Mouse (Mus musculus) heart, embryonic 14.5 days (tissue): ENCODE data around the gene Rps2. TPM values are rescaled to one million over a fixed set of nuclear protein-coding genes. Genes with fewer than 3 reads are reported as not detected.
"Not testable (repeated sequence)": the region's sequence is repeated elsewhere in the genome, so short reads cannot be mapped to it uniquely, and the experiment has no call there.

Experiments used
- ATAC-seq: fragments of 200-750 bp; cut with Nextera tagmentation; 2 replicates; pipeline ENCODE4 v1.8.0; 2017; ENCODE audit warnings: low read depth, moderate TSS enrichment; ENCODE audit not compliant: insufficient number of reproducible peaks, insufficient read depth, low FRiP score
- H3K27ac ChIP-seq, 2 experiments: fragments of 200-500 bp in 1 of 2; fragments of 300-500 bp in 1 of 2; sonication (generic) in 1 of 2; replicated peaks in 1 of 2; 2 replicates each; pipeline ENCODE4 v1.5.1; 2012 to 2014; ENCODE audit warnings: low read depth in 2 of 2, low read length in 2 of 2, control low read depth in 1 of 2, mild to moderate bottlenecking in 1 of 2, mixed read lengths in 1 of 2; ENCODE audit not compliant: control insufficient read depth in 1 of 2, insufficient read depth in 1 of 2
- H3K27me3 ChIP-seq: fragments of 300-500 bp; sonication (generic); 2 replicates; pipeline ENCODE4 v1.6.1; 2014; ENCODE audit warnings: mild to moderate bottlenecking, low read length, control low read depth; ENCODE audit not compliant: control insufficient read depth, insufficient read depth
- H3K36me3 ChIP-seq: fragments of 300-500 bp; sonication (generic); 2 replicates; pipeline ENCODE4 v1.6.1; 2014; ENCODE audit warnings: mild to moderate bottlenecking, control low read depth, low read length, mixed read lengths; ENCODE audit not compliant: control insufficient read depth, insufficient read depth
- H3K4me1 ChIP-seq, 2 experiments: fragments of 200-500 bp in 1 of 2; fragments of 300-500 bp in 1 of 2; sonication (generic) in 1 of 2; 2 replicates each; pipeline ENCODE4 v1.6.1; 2012 to 2014; ENCODE audit warnings: low read length in 2 of 2, control low read depth in 1 of 2, mixed read lengths in 1 of 2; ENCODE audit not compliant: control insufficient read depth in 2 of 2, insufficient read depth in 2 of 2
- H3K4me2 ChIP-seq: fragments of 300-500 bp; sonication (generic); 2 replicates; pipeline ENCODE4 v1.6.1; 2014; ENCODE audit warnings: mild to moderate bottlenecking, low read length
- H3K4me3 ChIP-seq, 2 experiments: fragments of 200-500 bp in 1 of 2; fragments of 300-500 bp in 1 of 2; sonication (generic) in 1 of 2; 2 replicates each; pipeline ENCODE4 v1.5.1; 2012 to 2014; ENCODE audit warnings: low read length in 2 of 2, mild to moderate bottlenecking in 2 of 2, control low read depth in 1 of 2, low read depth in 1 of 2, moderate library complexity in 1 of 2; ENCODE audit not compliant: control insufficient read depth in 1 of 2, insufficient read depth in 1 of 2
- H3K9ac ChIP-seq: fragments of 300-500 bp; sonication (generic); 2 replicates; pipeline ENCODE4 v1.6.1; 2014; ENCODE audit warnings: mild to moderate bottlenecking, low read length
- H3K9me3 ChIP-seq: fragments of 300-500 bp; sonication (generic); 2 replicates; pipeline ENCODE4 v1.6.1; 2016; ENCODE audit warnings: low read length, control low read depth; ENCODE audit not compliant: control insufficient read depth
- WGBS: fragments of 180-500 bp; shearing (Covaris S2); extraction: QIAGEN DNeasy Blood & Tissue Kit; methylation state at CpG from one replicate; pipeline ENCODE4 v1.1.7; 2014; 5-methylcytosine and 5-hydroxymethylcytosine counted together
- polyA plus RNA-seq: library from polyadenylated mRNA; unstranded; fragments of >200 nt; fragmentation: Nextera tagmentation; extraction: Ambion mirVana; gene quantifications from 2 replicates; pipeline ENCODE4 v1.2.1, GENCODE M21; 2014

Gene Rps2
- polyA plus RNA-seq, 1 experiment from 2014 or later, result 1,010 TPM

- WGBS, result under 1% methylated on average over 61 of the region's 61 CpGs
- peak; percentile 98 for ATAC-seq
- Histone ChIP-seq H3K4me2 (peak overlapping the region; percentile 74), H3K36me3 (peaks cover 40% of the 10 kb centered on the region), H3K4me3 (peak overlapping the region; percentile 57 to 79), H3K9me3 (no peaks in the 10 kb centered on the region), H3K9ac (peak overlapping the region; percentile 88), H3K27me3 (no peaks in the 10 kb centered on the region), H3K27ac (peak overlapping the region; percentile 66 to 80), H3K4me1 (peaks cover 6 to 30% of the 10 kb centered on the region in 2 experiments)
Observed at GRCm38 (mm10) chr17:24719494-24720222, 1.7 kb downstream of the Rps2 start.

- Histone ChIP-seq H3K27ac (peak overlapping the region; percentile 66 to 80; a peak in 3 of 4 replicates), H3K4me1 (peaks cover 6 to 30% of the 10 kb centered on the region in 2 experiments), H3K36me3 (peaks cover 40% of the 10 kb centered on the region), H3K9ac (peak overlapping the region; percentile 88), H3K4me2 (peak overlapping the region; percentile 74), H3K4me3 (peak overlapping the region; percentile 57 to 76)
- not testable (repeated sequence) for H3K27me3 ChIP-seq, H3K9me3 ChIP-seq, ATAC-seq
- WGBS, result 3% methylated on average over 10 of the region's 11 CpGs
Observed at GRCm38 (mm10) chr17:24720616-24721015, 2.7 kb downstream of the Rps2 start.

GRCm38 (mm10) chr17:24721383-24721955 is 3.6 kb downstream of the Rps2 start:
- Histone ChIP-seq H3K9ac (peak overlapping the region; percentile 88), H3K36me3 (peaks cover 40% of the 10 kb centered on the region), H3K4me2 (peak overlapping the region; percentile 74), H3K4me3 (peak overlapping the region; percentile 13 to 57), H3K4me1 (peaks cover 6 to 30% of the 10 kb centered on the region in 2 experiments)
- WGBS, result 26% methylated on average over 7 of the region's 7 CpGs
- not testable (repeated sequence) for H3K27me3 ChIP-seq, H3K27ac ChIP-seq, H3K9me3 ChIP-seq, ATAC-seq

- Histone ChIP-seq H3K4me3 (no peak overlapping the region; a peak in 1 of 4 replicates), H3K27ac (no peak overlapping the region), H3K4me2 (peak overlapping the region; percentile 74), H3K36me3 (peaks cover 34% of the 10 kb centered on the region), H3K9ac (0 out of 2 replicates have a peak overlapping the region, but pooled peaks have one; percentile 99), H3K9me3 (no peaks in the 10 kb centered on the region), H3K27me3 (no peaks in the 10 kb centered on the region), H3K4me1 (peaks cover 6 to 30% of the 10 kb centered on the region in 2 experiments)
- ATAC-seq, result no peak
- 36% methylated on average over 13 of the region's 13 CpGs for WGBS
Observed at GRCm38 (mm10) chr17:24722220-24722924, 4.5 kb downstream of the Rps2 start.

- no peak for ATAC-seq
- 2% methylated on average over 12 of the region's 12 CpGs for WGBS
- peaks cover 27% of the 10 kb centered on the region for H3K36me3 ChIP-seq
- peak overlapping the region; percentile 86 to 94 for H3K27ac ChIP-seq
- no peaks in the 10 kb centered on the region for H3K27me3 ChIP-seq
- no peaks in the 10 kb centered on the region for H3K9me3 ChIP-seq
- peak overlapping the region; percentile 74 for H3K4me2 ChIP-seq
- peak overlapping the region; percentile 99 for H3K9ac ChIP-seq
- peak overlapping the region; percentile 86 to 89 for H3K4me3 ChIP-seq
- H3K4me1 ChIP-seq, result peaks cover 6 to 30% of the 10 kb centered on the region in 2 experiments
Observed at GRCm38 (mm10) chr17:24723122-24723880, 5.4 kb downstream of the Rps2 start.

GRCm38 (mm10) chr17:24723881-24724180 is 5.9 kb downstream of the Rps2 start:
- Histone ChIP-seq H3K9me3 (no peaks in the 10 kb centered on the region), H3K4me1 (peaks cover 6 to 26% of the 10 kb centered on the region in 2 experiments), H3K4me2 (peak overlapping the region; percentile 74), H3K9ac (peak overlapping the region; percentile 99), H3K4me3 (peak overlapping the region; percentile 86 to 89), H3K36me3 (peaks cover 22% of the 10 kb centered on the region), H3K27ac (peak overlapping the region; percentile 86 to 94), H3K27me3 (no peaks in the 10 kb centered on the region)
- 0% methylated on average over 15 of the region's 15 CpGs for WGBS
- ATAC-seq, result peak; percentile 0; the same call in 1 of the 2 replicates

- WGBS, result under 1% methylated on average over 30 of the region's 30 CpGs
- H3K4me1 ChIP-seq, result peaks cover 6 to 24% of the 10 kb centered on the region in 2 experiments
- peak within 1 kb of the TSS; percentile 86 to 94 for H3K27ac ChIP-seq
- H3K9me3 ChIP-seq, result no peaks in the 10 kb centered on the region
- ATAC-seq, result peak; percentile 67
- H3K4me2 ChIP-seq, result peak within 1 kb of the TSS; percentile 74
- H3K9ac ChIP-seq, result peak within 1 kb of the TSS; percentile 99
- peaks cover 22% of the 10 kb centered on the region for H3K36me3 ChIP-seq
- H3K4me3 ChIP-seq, result peak within 1 kb of the TSS; percentile 86 to 89
- H3K27me3 ChIP-seq, result no peaks in the 10 kb centered on the region
Observed at GRCm38 (mm10) chr17:24724184-24724583, 6.3 kb downstream of the Rps2 start, which contains the start of gene Ndufb10. Ndufb10 (minus strand) TSS chr17:24724478.
